Mouse (Mus musculus): ENCODE measurements around the gene Nog. TPM values are rescaled to one million over a fixed set of nuclear protein-coding genes. Genes with fewer than 3 reads are reported as not detected.

The Nog gene
- polyA plus RNA-seq, 1 experiment: 1.7 TPM

GRCm38 (mm10) chr11:89267520-89267919, 34.6 kb downstream of the Nog start:
- DNase-seq (ENCODE audit: low spot score): no peak

GRCm38 (mm10) chr11:89265080-89265479, 37.1 kb downstream of the Nog start:
- no peak for DNase-seq (ENCODE audit: low spot score)

GRCm38 (mm10) chr11:89259338-89259915, 42.7 kb downstream of the Nog start:
- no peak for DNase-seq (ENCODE audit: low spot score)

- DNase-seq (ENCODE audit: low spot score): no peak
Observed at GRCm38 (mm10) chr11:89257893-89258292, 44.2 kb downstream of the Nog start.

GRCm38 (mm10) chr11:89253973-89254372, 48.2 kb downstream of the Nog start:
- DNase-seq (ENCODE audit: low spot score): no peak

Other genes with a start within 250 kb of the Nog start
- gene Dgke, start 235.5 kb downstream of the Nog start, polyA plus RNA-seq (2012; rRNA removed): 5.7 and 6.4 TPM in 2 replicates
- gene Gm525, start 228.5 kb downstream of the Nog start, polyA plus RNA-seq (2012; rRNA removed): 0.18 and 0.72 TPM in 2 replicates

Measured in urinary bladder, adult 2 months (tissue).